Mouse (Mus musculus): ENCODE measurements at regions not wholly inside any gene's neighbourhood (a gene's known extent, or its start where the extent isn't known, plus 50 kb on each side); places are given as distances from the start of the nearest gene placed in this dataset. TPM values are rescaled to one million over a fixed set of nuclear protein-coding genes. Genes with fewer than 3 reads are reported as not detected.
"Not testable (repeated sequence)": the region's sequence is repeated elsewhere in the genome, so short reads cannot be mapped to it uniquely, and the experiment has no call there.

- intact Hi-C loops (cut with DNase I): no loop called here
- DNase-seq (ENCODE audit: low spot score): no peak
Observed at GRCm38 (mm10) chr12:77021881-77022280, 59.9 kb upstream of the Max start.

GRCm38 (mm10) chr12:77019708-77020511 lies 57.9 kb upstream of the Max start:
- intact Hi-C loops (cut with DNase I): no loop called here
- peak; percentile 10 for DNase-seq (ENCODE audit: low spot score)

GRCm38 (mm10) chr12:77019148-77019547 lies 57.1 kb upstream of the Max start:
- intact Hi-C loops (cut with DNase I); DNase-seq (ENCODE audit: low spot score): not testable (repeated sequence)

- intact Hi-C loops (cut with DNase I): no loop called here
- no peak for DNase-seq (ENCODE audit: low spot score)
Observed at GRCm38 (mm10) chr12:77018373-77018772, 56.4 kb upstream of the Max start.

- intact Hi-C loops (cut with DNase I): no loop called here
Observed at GRCm38 (mm10) chr12:77014908-77015307, 52.9 kb upstream of the Max start.

More at GRCm38 (mm10) chr12:77014908-77015307, 52.9 kb upstream of the Max start:
- no peak for DNase-seq (ENCODE audit: low spot score)

Small RNA genes in the stretch of these regions (microRNA-seq; reads per million reads assigned to microRNA genes)
- gene Gm22696: not detected
